Mouse (Mus musculus) embryo, embryonic 11 days (tissue): Measurements from ENCODE around the gene Gm7138.
A peak's percentile ranks its signal among the peaks of the same experiment; 100 is the strongest.
"Not testable (repeated sequence)": the region's sequence is repeated elsewhere in the genome, so short reads cannot be mapped to it uniquely, and the experiment has no call there.

Experiments used
- DNase-seq: peaks from one replicate; pipeline ENCODE4 v3.0.0-alpha.2; 2015

Gm7138 gene

DNA sequence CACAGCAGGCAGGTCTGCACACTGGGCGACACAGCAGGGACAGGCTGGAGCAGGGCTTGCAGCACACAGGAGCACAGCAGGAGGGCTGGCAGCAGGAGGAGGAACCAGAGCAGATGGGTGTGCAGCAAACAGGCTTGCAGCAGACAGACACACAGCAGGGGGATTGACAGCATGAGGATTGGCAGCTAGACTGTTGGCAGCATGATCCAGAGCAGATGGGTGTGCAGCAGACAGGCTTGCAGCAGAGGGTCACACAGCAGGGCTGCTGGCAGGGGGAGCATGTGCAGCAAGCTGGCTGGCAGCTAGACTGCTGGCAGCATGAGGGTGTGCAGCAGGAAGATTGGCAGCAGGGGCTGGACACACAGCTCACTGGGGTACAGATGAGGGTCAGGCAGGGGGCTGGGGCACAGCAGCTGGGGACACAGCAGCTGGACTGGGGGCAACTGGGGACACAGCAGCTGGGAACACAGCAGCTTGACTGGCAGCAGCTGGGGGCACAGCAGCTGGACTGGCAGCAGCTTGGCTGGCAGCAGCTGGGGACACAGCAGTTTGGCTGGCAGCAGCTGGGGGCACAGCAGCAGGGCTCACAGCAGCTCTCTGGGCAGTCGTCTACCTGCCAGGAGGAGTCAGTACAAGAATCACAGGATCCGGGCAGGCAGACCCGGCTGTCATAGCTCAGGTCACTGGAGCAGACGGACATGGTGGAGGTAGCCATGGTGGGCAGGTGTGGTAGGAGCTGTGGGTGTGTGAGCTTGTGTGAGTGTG, 34.6 kb downstream of the Gm7138 start, which contains the start of gene Gm18596:
Gene Gm18596 (minus strand): TSS at position 715 of the 765 bp plus-strand sequence.
- not testable (repeated sequence) for DNase-seq

DNA sequence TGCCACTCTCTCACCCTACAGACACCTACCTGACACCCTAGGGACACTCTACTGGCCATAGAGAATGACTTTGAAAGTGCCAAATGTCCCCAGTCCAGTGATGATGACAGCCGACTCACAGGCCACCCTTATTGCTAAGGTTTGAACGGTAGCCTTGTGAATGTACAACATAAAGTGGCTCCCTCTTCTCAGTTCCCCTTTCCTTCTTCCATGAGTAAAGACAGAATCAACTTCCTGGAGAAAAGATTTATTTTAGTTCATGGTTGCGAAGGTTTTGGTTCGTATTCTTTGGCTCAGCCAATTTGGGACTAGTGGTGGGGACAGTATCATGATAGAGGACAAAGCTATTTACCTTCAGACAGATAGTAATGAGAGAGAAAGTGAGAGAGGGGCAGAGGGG, 37.8 kb downstream of the Gm7138 start:
- DNase-seq = no peak

- no peak for DNase-seq
Measured at GRCm38 (mm10) chr10:77735928-77736327, 40.8 kb downstream of the Gm7138 start.

- peak; percentile 22 for DNase-seq
Measured at GRCm38 (mm10) chr10:77729241-77729640, 47.5 kb downstream of the Gm7138 start.

GRCm38 (mm10) chr10:77728280-77728679, 48.5 kb downstream of the Gm7138 start:
- no peak for DNase-seq
